12 mouse cellular contexts compared by ENCODE assay signal in genomic region chr1:92144868-92145534, GRCm38 (mm10). TPM values are rescaled to one million over a fixed set of nuclear protein-coding genes. Genes with fewer than 3 reads are reported as not detected.
DNase-seq lines count a peak whose midpoint lies in the region; ATAC-seq and TF ChIP-seq lines count a peak whose summit lies in the region.
"Had no signal": no experiment of that assay in that cellular context is flagged by ENCODE, and none has a peak within 500 bp of the region (broad histone marks: within the 10 kb centered on the region; RNA-seq: fewer than 3 reads in every experiment).

No protein-coding gene starts in this region.

- H3K27me3 ChIP-seq in kidney, embryonic 14.5 days (ENCODE audit: control insufficient read depth, insufficient read depth, low read length) = no peaks in the 10 kb centered on the region
- no peaks in the 10 kb centered on the region for H3K27me3 ChIP-seq in embryonic facial prominence, embryonic 13.5 days
- H3K27me3 ChIP-seq in limb, embryonic 10.5 days (ENCODE audit: low read depth, poor library complexity, severe bottlenecking) = no peaks in the 10 kb centered on the region
- H3K27me3 ChIP-seq in lung, postnatal 0 days (replicated peaks; ENCODE audit: insufficient read depth, low read length) = no peaks in the 10 kb centered on the region
- H3K27me3 ChIP-seq: forebrain, embryonic 12.5 days; hindbrain, embryonic 12.5 days had no signal

- H3K4me3 ChIP-seq in kidney, embryonic 14.5 days (ENCODE audit: low read length) = no peak overlapping the region
- H3K4me3 ChIP-seq in embryonic facial prominence, embryonic 13.5 days = no peak overlapping the region
- no peak overlapping the region for H3K4me3 ChIP-seq in limb, embryonic 10.5 days
- no peak overlapping the region for H3K4me3 ChIP-seq in lung, postnatal 0 days (ENCODE audit: low read depth, low read length)
- H3K4me3 ChIP-seq: forebrain, embryonic 12.5 days; hindbrain, embryonic 12.5 days had no signal

- peak; percentile 51 to 61 for DNase-seq in cerebellum, postnatal 10 days
- no peak for DNase-seq in cerebellum, adult 8-10 months
- DNase-seq in kidney, postnatal 14 days = peak; percentile 29
- no peak for DNase-seq in limb, embryonic 10.5 days (ENCODE audit: low spot score)
- DNase-seq in c-Kit-positive CD71-positive TER-119-positive erythroid progenitor cells, embryonic 14.5 days (ENCODE audit: low spot score) = no peak
- DNase-seq in lung, postnatal 0 days (ENCODE audit: low spot score) = no peak

- 51% methylated on average over 6 of the region's 6 CpGs for WGBS in kidney, embryonic 14.5 days
- 83% methylated on average over 6 of the region's 6 CpGs for WGBS in embryonic facial prominence, embryonic 13.5 days
- WGBS in limb, embryonic 10.5 days = 55% methylated on average over 6 of the region's 6 CpGs
- 84% methylated on average over 6 of the region's 6 CpGs for WGBS in lung, postnatal 0 days

- H3K4me1 ChIP-seq in kidney, embryonic 14.5 days (ENCODE audit: control insufficient read depth, insufficient read depth, low read length) = peaks cover 5% of the 10 kb centered on the region; the same call in 1 of the 2 replicates
- peaks cover 19% of the 10 kb centered on the region for H3K4me1 ChIP-seq in embryonic facial prominence, embryonic 13.5 days
- peaks cover 34% of the 10 kb centered on the region for H3K4me1 ChIP-seq in limb, embryonic 10.5 days
- H3K4me1 ChIP-seq in lung, postnatal 0 days (ENCODE audit: insufficient read depth, low read depth, low read length) = no peaks in the 10 kb centered on the region

- no peak for TF ChIP-seq EP300 in lung, postnatal 0 days (IDR thresholded peaks at IDR 0.05)

- H3K9ac ChIP-seq in kidney, embryonic 14.5 days (ENCODE audit: low read depth, low read length) = no peak overlapping the region
- no peak overlapping the region for H3K9ac ChIP-seq in embryonic facial prominence, embryonic 13.5 days
- no peak overlapping the region for H3K9ac ChIP-seq in lung, postnatal 0 days (replicated peaks; ENCODE audit: low read depth)
- H3K9ac ChIP-seq: forebrain, embryonic 12.5 days; hindbrain, embryonic 12.5 days had no signal

- no peak for ATAC-seq in kidney, embryonic 14.5 days (ENCODE audit: low FRiP score, low TSS enrichment)
- no peak for ATAC-seq in embryonic facial prominence, embryonic 13.5 days (ENCODE audit: insufficient number of reproducible peaks, insufficient read depth, low FRiP score, low TSS enrichment, low read depth)
- ATAC-seq in lung, postnatal 0 days = no peak

- H3K4me2 ChIP-seq in kidney, embryonic 14.5 days (replicated peaks; ENCODE audit: low read depth, low read length) = no peak overlapping the region
- H3K4me2 ChIP-seq in embryonic facial prominence, embryonic 13.5 days = no peak overlapping the region
- no peak overlapping the region for H3K4me2 ChIP-seq in lung, postnatal 0 days (replicated peaks; ENCODE audit: low read depth, low read length)
- H3K4me2 ChIP-seq: forebrain, embryonic 12.5 days; hindbrain, embryonic 12.5 days had no signal

- TF ChIP-seq CTCF in lung, postnatal 0 days (IDR thresholded peaks at IDR 0.05) = no peak

- H3K9me3 ChIP-seq in kidney, embryonic 14.5 days (ENCODE audit: control insufficient read depth, low read length) = no peaks in the 10 kb centered on the region
- no peaks in the 10 kb centered on the region for H3K9me3 ChIP-seq in embryonic facial prominence, embryonic 13.5 days
- H3K9me3 ChIP-seq in limb, embryonic 10.5 days (replicated peaks) = no peaks in the 10 kb centered on the region
- no peaks in the 10 kb centered on the region for H3K9me3 ChIP-seq in lung, postnatal 0 days (ENCODE audit: low read length)
- H3K9me3 ChIP-seq: forebrain, embryonic 12.5 days; G1E; hindbrain, embryonic 12.5 days had no signal

- H3K27ac ChIP-seq in kidney, embryonic 14.5 days (ENCODE audit: low read depth, low read length) = no peak overlapping the region
- H3K27ac ChIP-seq in embryonic facial prominence, embryonic 13.5 days = peak overlapping the region; percentile 44; the same call in 1 of the 2 replicates
- H3K27ac ChIP-seq in limb, embryonic 10.5 days = peak overlapping the region; percentile 10
- H3K27ac ChIP-seq in lung, postnatal 0 days (ENCODE audit: low read length) = no peak overlapping the region
- H3K27ac ChIP-seq: forebrain, embryonic 12.5 days; hindbrain, embryonic 12.5 days; macrophage had no signal

- peaks cover 11% of the 10 kb centered on the region for H3K36me3 ChIP-seq in kidney, embryonic 14.5 days (ENCODE audit: control insufficient read depth, insufficient read depth, low read length)
- H3K36me3 ChIP-seq in embryonic facial prominence, embryonic 13.5 days = peaks cover 17% of the 10 kb centered on the region
- H3K36me3 ChIP-seq in limb, embryonic 10.5 days = peaks cover 28% of the 10 kb centered on the region
- no peaks in the 10 kb centered on the region for H3K36me3 ChIP-seq in lung, postnatal 0 days (ENCODE audit: insufficient read depth, low read length)

RNA-seq across cellular contexts. Expression of gene Hdac4, which starts 50.5 kb away (rescaled TPM):
- 20.6 and 22.0 TPM in 2 replicates for polyA plus RNA-seq in kidney, embryonic 14.5 days (2014; fragmentation: Nextera tagmentation; extraction: Ambion mirVana)
- polyA plus RNA-seq in embryonic facial prominence, embryonic 13.5 days (2015; fragmentation: Nextera tagmentation; extraction: Ambion mirVana) = 34.6 and 34.7 TPM in 2 replicates
- polyA plus RNA-seq in limb, embryonic 10.5 days (2016; fragmentation: Nextera tagmentation; extraction: Ambion mirVana) = 16.3 and 20.7 TPM in 2 replicates
- polyA plus RNA-seq in lung, postnatal 0 days (2015; fragmentation: Nextera tagmentation; extraction: Ambion mirVana) = 16.3 and 17.1 TPM in 2 replicates

Comparison
In these comparisons a context has a peak if more than half of its experiments do, and no peak if none do; other contexts are left out.
1. DNase-seq: peak in cerebellum, postnatal 10 days (2 of 2) and kidney, postnatal 14 days (single experiment); none in cerebellum, adult 8-10 months (single experiment), limb, embryonic 10.5 days (single experiment), c-Kit-positive CD71-positive TER-119-positive erythroid progenitor cells, embryonic 14.5 days (single experiment) and lung, postnatal 0 days (single experiment).
2. H3K27ac ChIP-seq: peak in embryonic facial prominence, embryonic 13.5 days (single experiment) and limb, embryonic 10.5 days (single experiment); none in kidney, embryonic 14.5 days (single experiment) and lung, postnatal 0 days (single experiment).